Mouse (Mus musculus) liver, embryonic 14.5 days (tissue): ENCODE results near the gene Cep250.

ENCODE experiments used
- CTCF ChIP-seq: IDR thresholded peaks from 2 replicates; pipeline ENCODE4 v1.5.1; 2016; ENCODE audit warnings: antibody characterized with exemption, low read depth, control low read depth
- EP300 ChIP-seq: IDR thresholded peaks from 2 replicates; pipeline ENCODE4 v1.6.1; 2016; ENCODE audit warnings: antibody characterized with exemption, low read depth

DNA sequence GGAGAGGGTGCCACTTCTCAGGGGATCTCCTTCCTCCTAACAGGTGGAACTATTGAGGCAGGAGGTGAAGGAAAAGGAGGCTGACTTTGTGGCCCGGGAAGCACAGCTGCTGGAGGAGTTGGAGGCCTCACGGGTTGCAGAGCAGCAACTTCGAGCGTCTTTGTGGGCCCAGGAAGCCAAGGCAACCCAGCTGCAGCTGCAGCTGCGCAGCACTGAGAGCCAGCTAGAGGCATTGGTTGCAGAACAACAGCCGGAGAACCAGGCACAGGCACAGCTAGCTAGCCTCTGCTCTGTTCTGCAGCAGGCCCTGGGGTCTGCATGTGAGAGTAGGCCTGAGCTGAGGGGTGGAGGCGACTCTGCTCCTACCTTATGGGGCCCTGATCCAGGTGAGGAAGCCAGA is 29.5 kb downstream of the Cep250 start:
- no peak for TF ChIP-seq CTCF
- TF ChIP-seq EP300: no peak
